Mouse (Mus musculus) heart, embryonic 13.5 days (tissue): ENCODE results near the gene Prss44. TPM values are rescaled to one million over a fixed set of nuclear protein-coding genes. Genes with fewer than 3 reads are reported as not detected.

Experiments
- ATAC-seq: fragments of 200-750 bp; cut with Nextera tagmentation; 2 replicates; pipeline ENCODE4 v1.8.0; 2017; ENCODE audit warnings: moderate TSS enrichment; ENCODE audit not compliant: insufficient number of reproducible peaks, low FRiP score, low TSS enrichment; ENCODE audit errors: extremely low read depth
- H3K27ac ChIP-seq: fragments of 300-500 bp; sonication (generic); replicated peaks from 2 replicates; pipeline ENCODE4 v1.5.1; 2015; ENCODE audit warnings: moderate library complexity, mild to moderate bottlenecking, inconsistent platforms
- H3K27me3 ChIP-seq: fragments of 300-500 bp; sonication (generic); replicated peaks from 2 replicates; pipeline ENCODE4 v1.6.1; 2015; ENCODE audit warnings: mild to moderate bottlenecking, inconsistent platforms
- H3K36me3 ChIP-seq: fragments of 300-500 bp; sonication (generic); 2 replicates; pipeline ENCODE4 v1.6.1; 2015; ENCODE audit warnings: mild to moderate bottlenecking, inconsistent platforms
- H3K4me1 ChIP-seq: fragments of 300-500 bp; sonication (generic); 2 replicates; pipeline ENCODE4 v1.6.1; 2015; ENCODE audit warnings: inconsistent platforms
- H3K4me2 ChIP-seq: fragments of 300-500 bp; sonication (generic); 2 replicates; pipeline ENCODE4 v1.6.1; 2015; ENCODE audit warnings: inconsistent platforms, mild to moderate bottlenecking, moderate library complexity
- H3K4me3 ChIP-seq: fragments of 300-500 bp; sonication (generic); 2 replicates; pipeline ENCODE4 v1.5.1; 2015; ENCODE audit warnings: moderate library complexity, mild to moderate bottlenecking, inconsistent platforms
- H3K9ac ChIP-seq: fragments of 300-500 bp; sonication (generic); 2 replicates; pipeline ENCODE4 v1.6.1; 2015; ENCODE audit warnings: inconsistent platforms, mild to moderate bottlenecking, moderate library complexity
- H3K9me3 ChIP-seq: fragments of 300-500 bp; sonication (generic); 2 replicates; pipeline ENCODE4 v1.6.1; 2016; ENCODE audit warnings: inconsistent platforms
- WGBS: fragments of 180-500 bp; shearing (Covaris S2); methylation state at CpG from one replicate; pipeline ENCODE4 v1.1.7; 2015; ENCODE audit warnings: mixed read lengths; 5-methylcytosine and 5-hydroxymethylcytosine counted together
- polyA plus RNA-seq: library from polyadenylated mRNA; unstranded; fragments of >200 nt; fragmentation: Nextera tagmentation; extraction: Ambion mirVana; gene quantifications from 2 replicates; pipeline ENCODE4 v1.2.1, GENCODE M21; 2015

The Prss44 gene
- not detected in 2 replicates for polyA plus RNA-seq

- Histone ChIP-seq H3K9ac (no peak within 1 kb of the TSS), H3K36me3 (no peaks in the 10 kb centered on the region), H3K9me3 (no peaks in the 10 kb centered on the region), H3K27me3 (peaks cover 39% of the 10 kb centered on the region), H3K4me2 (no peak within 1 kb of the TSS), H3K27ac (no peak within 1 kb of the TSS), H3K4me3 (no peak within 1 kb of the TSS), H3K4me1 (no peaks in the 10 kb centered on the region)
- 45% methylated on average over 18 of the region's 18 CpGs for WGBS
- no peak for ATAC-seq
Observed at GRCm38 (mm10) chr9:110813789-110814188, at the start of gene Prss44. Gene Prss44 (plus strand): TSS chr9:110813994.

GRCm38 (mm10) chr9:110772336-110772735 is 41.5 kb upstream of the Prss44 start:
- Histone ChIP-seq H3K36me3 (peaks cover 37% of the 10 kb centered on the region), H3K27me3 (no peaks in the 10 kb centered on the region), H3K9me3 (no peaks in the 10 kb centered on the region), H3K9ac (no peak overlapping the region), H3K4me3 (no peak overlapping the region), H3K4me1 (peaks cover 31% of the 10 kb centered on the region), H3K27ac (0 out of 2 replicates have a peak overlapping the region, but pooled peaks have one; percentile 20), H3K4me2 (no peak overlapping the region)
- 85% methylated on average over 10 of the region's 10 CpGs for WGBS
- ATAC-seq = no peak

- H3K9ac ChIP-seq = peak overlapping the region; percentile 65
- peaks cover 16% of the 10 kb centered on the region for H3K36me3 ChIP-seq
- no peaks in the 10 kb centered on the region for H3K9me3 ChIP-seq
- 61% methylated on average over 15 of the region's 15 CpGs for WGBS
- H3K27me3 ChIP-seq = peaks cover 3% of the 10 kb centered on the region
- no peak for ATAC-seq
- H3K27ac ChIP-seq = peak overlapping the region; percentile 81
- H3K4me1 ChIP-seq = peaks cover 27% of the 10 kb centered on the region
- no peak overlapping the region for H3K4me2 ChIP-seq
- no peak overlapping the region for H3K4me3 ChIP-seq
Observed at GRCm38 (mm10) chr9:110774403-110775268, 39.2 kb upstream of the Prss44 start.

- Histone ChIP-seq H3K4me1 (peaks cover 29% of the 10 kb centered on the region), H3K4me2 (no peak overlapping the region), H3K9ac (peak overlapping the region; percentile 65), H3K9me3 (no peaks in the 10 kb centered on the region), H3K4me3 (no peak overlapping the region), H3K27ac (peak overlapping the region; percentile 81), H3K27me3 (peaks cover 6% of the 10 kb centered on the region), H3K36me3 (peaks cover 8% of the 10 kb centered on the region)
- WGBS = 52% methylated on average over 10 of the region's 10 CpGs
- ATAC-seq = no peak
Observed at GRCm38 (mm10) chr9:110775269-110776022, 38.3 kb upstream of the Prss44 start.

- H3K9me3 ChIP-seq = no peaks in the 10 kb centered on the region
- H3K27ac ChIP-seq = no peak overlapping the region
- peaks cover 42% of the 10 kb centered on the region for H3K4me1 ChIP-seq
- no peak for ATAC-seq
- H3K4me3 ChIP-seq = no peak overlapping the region
- no peaks in the 10 kb centered on the region for H3K36me3 ChIP-seq
- H3K9ac ChIP-seq = no peak overlapping the region
- H3K4me2 ChIP-seq = no peak overlapping the region
- H3K27me3 ChIP-seq = peaks cover 13% of the 10 kb centered on the region
- WGBS = 75% methylated on average over 1 of the region's 1 CpGs
Observed at GRCm38 (mm10) chr9:110778100-110778499, 35.7 kb upstream of the Prss44 start.

GRCm38 (mm10) chr9:110778559-110778958 is 35.2 kb upstream of the Prss44 start:
- no peaks in the 10 kb centered on the region for H3K9me3 ChIP-seq
- no peak overlapping the region for H3K27ac ChIP-seq
- no peak overlapping the region for H3K4me2 ChIP-seq
- H3K36me3 ChIP-seq = no peaks in the 10 kb centered on the region
- peaks cover 13% of the 10 kb centered on the region for H3K27me3 ChIP-seq
- H3K4me1 ChIP-seq = peaks cover 43% of the 10 kb centered on the region
- no peak for ATAC-seq
- no peak overlapping the region for H3K4me3 ChIP-seq
- WGBS = 75% methylated on average over 7 of the region's 7 CpGs
- H3K9ac ChIP-seq = no peak overlapping the region

GRCm38 (mm10) chr9:110779242-110779913 is 34.4 kb upstream of the Prss44 start:
- no peak overlapping the region for H3K9ac ChIP-seq
- peaks cover 44% of the 10 kb centered on the region for H3K4me1 ChIP-seq
- no peak for ATAC-seq
- no peak overlapping the region for H3K4me2 ChIP-seq
- no peak overlapping the region for H3K4me3 ChIP-seq
- H3K36me3 ChIP-seq = no peaks in the 10 kb centered on the region
- no peaks in the 10 kb centered on the region for H3K9me3 ChIP-seq
- H3K27me3 ChIP-seq = peaks cover 13% of the 10 kb centered on the region
- 48% methylated on average over 5 of the region's 5 CpGs for WGBS
- no peak overlapping the region for H3K27ac ChIP-seq

GRCm38 (mm10) chr9:110781256-110781721 is 32.5 kb upstream of the Prss44 start:
- H3K4me1 ChIP-seq = peaks cover 29% of the 10 kb centered on the region
- H3K36me3 ChIP-seq = no peaks in the 10 kb centered on the region
- H3K9ac ChIP-seq = peak overlapping the region; percentile 87
- WGBS = under 1% methylated on average over 43 of the region's 43 CpGs
- H3K4me2 ChIP-seq = peak overlapping the region; percentile 95
- H3K9me3 ChIP-seq = no peaks in the 10 kb centered on the region
- peak; percentile 73 for ATAC-seq
- peak overlapping the region; percentile 82 for H3K27ac ChIP-seq
- H3K4me3 ChIP-seq = peak overlapping the region; percentile 62
- peaks cover 13% of the 10 kb centered on the region for H3K27me3 ChIP-seq

- under 1% methylated on average over 23 of the region's 23 CpGs for WGBS
- Histone ChIP-seq H3K9me3 (no peaks in the 10 kb centered on the region), H3K4me2 (peak overlapping the region; percentile 95), H3K9ac (peak overlapping the region; percentile 87), H3K4me3 (peak overlapping the region; percentile 62), H3K27me3 (peaks cover 13% of the 10 kb centered on the region), H3K4me1 (peaks cover 29% of the 10 kb centered on the region), H3K27ac (peak overlapping the region; percentile 82), H3K36me3 (no peaks in the 10 kb centered on the region)
- peak; percentile 33 for ATAC-seq
Observed at GRCm38 (mm10) chr9:110781731-110782130, 32.1 kb upstream of the Prss44 start.

GRCm38 (mm10) chr9:110783611-110784010 is 30.2 kb upstream of the Prss44 start:
- Histone ChIP-seq H3K27me3 (peaks cover 13% of the 10 kb centered on the region), H3K4me1 (peaks cover 21% of the 10 kb centered on the region), H3K9me3 (no peaks in the 10 kb centered on the region), H3K36me3 (no peaks in the 10 kb centered on the region), H3K9ac (no peak overlapping the region), H3K4me2 (no peak overlapping the region), H3K27ac (no peak overlapping the region), H3K4me3 (no peak overlapping the region)
- WGBS = 24% methylated on average over 1 of the region's 1 CpGs
- ATAC-seq = no peak

GRCm38 (mm10) chr9:110788169-110788568 is 25.6 kb upstream of the Prss44 start:
- H3K4me1 ChIP-seq = peaks cover 6% of the 10 kb centered on the region
- 74% methylated on average over 3 of the region's 3 CpGs for WGBS
- no peak for ATAC-seq
- no peaks in the 10 kb centered on the region for H3K27me3 ChIP-seq
- H3K9ac ChIP-seq = no peak overlapping the region
- no peak overlapping the region for H3K27ac ChIP-seq
- H3K9me3 ChIP-seq = no peaks in the 10 kb centered on the region
- no peak overlapping the region for H3K4me3 ChIP-seq
- no peak overlapping the region for H3K4me2 ChIP-seq
- no peaks in the 10 kb centered on the region for H3K36me3 ChIP-seq
